Mouse (Mus musculus): ENCODE measurements around the gene Slc47a1.

DNA sequence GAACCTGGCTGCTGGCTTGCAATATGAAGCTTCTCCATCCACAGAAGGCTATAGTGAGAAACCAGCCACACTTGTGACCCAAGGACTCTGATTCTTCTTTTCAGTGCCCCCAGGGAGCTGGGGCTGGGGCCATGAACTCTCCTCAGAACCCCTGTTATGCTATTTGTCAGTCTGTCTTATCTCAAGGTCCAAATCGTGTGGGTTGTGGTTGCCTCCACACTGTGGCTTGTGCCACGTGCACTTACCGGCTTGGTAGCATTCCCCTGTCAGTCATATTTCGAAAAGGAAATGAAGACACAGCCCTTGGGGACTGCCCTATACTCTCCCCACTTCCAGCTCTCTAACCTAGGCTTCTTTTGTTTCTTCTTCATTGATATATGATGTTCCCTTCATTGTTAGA, 7.6 kb upstream of the Slc47a1 start:
- TF ChIP-seq CTCF (IDR thresholded peaks at IDR 0.05; ENCODE audit: low read depth) (no peak), EP300 (IDR thresholded peaks at IDR 0.05; ENCODE audit: low read depth) (no peak)

Data from liver, embryonic 14.5 days (tissue).